Mouse (Mus musculus) cerebellum, postnatal 14 days (tissue): ENCODE results near the gene Rgr.

Experiments
- DNase-seq, 2 experiments: peaks; one replicate each; pipeline ENCODE4 v3.0.0; 2021; ENCODE audit warnings: mixed read lengths in 2 of 2

Gene Rgr

GRCm38 (mm10) chr14:37048914-37049410 lies at the start of gene Rgr:
Gene Rgr (minus strand): TSS chr14:37048964.
- no peak for DNase-seq

- DNase-seq, result peak; percentile 22 to 25
Measured at GRCm38 (mm10) chr14:37097956-37098530, 49.3 kb upstream of the Rgr start, which contains the start of gene Cdhr1. Gene Cdhr1 (minus strand): TSS chr14:37098347.

DNA sequence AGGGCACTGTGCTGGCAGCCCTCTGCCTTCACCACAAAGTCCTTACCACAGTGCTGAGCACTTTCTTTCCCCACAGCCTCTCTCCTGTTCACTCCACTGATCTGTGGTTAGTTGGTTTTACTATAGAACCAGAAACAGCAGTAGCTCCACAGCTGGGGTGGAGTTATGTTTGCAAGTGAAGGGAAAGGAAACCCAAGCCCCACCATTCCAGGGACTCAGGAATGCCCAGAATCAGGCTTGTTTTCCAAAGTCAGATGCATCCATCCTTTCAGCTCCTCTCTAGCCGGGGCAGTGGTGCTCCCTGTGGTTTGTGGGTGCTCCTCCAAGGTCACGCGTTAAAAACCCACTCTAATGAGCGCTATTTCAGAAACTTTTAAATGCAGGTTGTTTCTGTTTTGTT lies 46.8 kb upstream of the Rgr start:
- DNase-seq, result no peak

DNA sequence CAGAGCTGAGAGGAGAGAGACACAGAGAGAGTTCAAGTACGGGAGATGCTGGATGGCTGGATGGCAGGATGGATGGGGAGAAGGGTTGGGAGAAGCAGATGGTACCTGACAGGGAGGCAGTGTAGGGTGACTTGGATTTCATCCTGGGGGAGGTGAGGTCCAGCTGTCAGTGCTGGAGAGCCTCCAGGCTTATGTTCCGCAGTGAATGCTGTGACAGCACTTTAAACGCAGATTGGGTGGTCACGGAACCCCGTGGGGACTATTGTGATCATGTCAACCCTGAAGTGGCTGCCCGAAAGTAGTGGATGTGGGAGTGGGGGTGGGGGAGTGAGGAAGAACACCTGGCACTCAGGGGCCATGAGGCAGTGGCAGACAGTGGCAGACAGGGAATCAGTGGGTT lies 45.7 kb upstream of the Rgr start:
- DNase-seq, result peak; percentile 25

DNA sequence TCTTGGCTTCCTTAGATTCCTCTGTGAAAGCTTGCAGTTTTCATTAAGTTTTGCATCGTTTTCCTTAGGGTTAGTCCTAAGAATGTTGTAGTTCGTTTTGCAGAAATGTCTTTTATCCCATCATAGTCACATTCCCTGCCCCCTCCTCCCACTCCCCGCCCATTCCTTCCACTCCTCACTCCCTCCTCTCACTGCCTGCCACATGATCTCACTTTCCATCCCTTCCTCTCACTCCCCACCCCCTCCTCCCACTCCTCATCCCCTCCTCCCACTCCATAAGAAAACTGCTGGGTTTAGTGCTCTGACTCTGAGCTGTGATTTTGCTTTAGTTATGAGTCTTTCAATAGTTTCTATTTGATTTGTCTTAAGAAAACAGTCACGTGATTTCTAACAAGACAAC lies 35.0 kb upstream of the Rgr start:
- no peak for DNase-seq

- DNase-seq, result no peak
Measured at GRCm38 (mm10) chr14:37080724-37081123, 32.0 kb upstream of the Rgr start.

GRCm38 (mm10) chr14:37068516-37068915 lies 19.8 kb upstream of the Rgr start:
- no peak for DNase-seq

GRCm38 (mm10) chr14:37067629-37068028 lies 18.9 kb upstream of the Rgr start, which contains the start of gene Lrit2:
Gene Lrit2 (plus strand): TSS chr14:37067929.
- DNase-seq, result no peak

- DNase-seq, result no peak
Measured at GRCm38 (mm10) chr14:37066636-37067035, 17.9 kb upstream of the Rgr start.

DNA sequence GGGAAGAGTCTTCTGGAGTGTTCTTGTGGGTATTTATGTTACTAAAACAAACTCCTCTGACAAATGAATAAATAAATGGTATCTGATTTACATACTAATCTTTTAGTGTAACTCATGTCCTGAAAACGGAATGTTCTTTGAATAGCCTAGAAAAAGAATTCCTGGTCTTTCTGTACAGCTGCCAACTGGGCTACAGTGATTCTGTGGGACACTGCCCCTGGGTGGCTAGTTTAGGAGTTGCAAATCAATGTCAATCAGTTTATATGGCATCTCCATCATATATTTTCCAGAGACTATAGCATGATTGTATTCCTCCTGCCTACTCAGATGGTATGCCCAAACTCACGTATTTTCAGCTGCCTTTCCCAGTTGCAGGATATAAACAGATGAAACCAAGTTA lies 16.1 kb upstream of the Rgr start:
- DNase-seq, result peak in 1 of 2 experiments; percentile 12

GRCm38 (mm10) chr14:37034432-37034831 lies 14.3 kb downstream of the Rgr start:
- DNase-seq, result no peak

GRCm38 (mm10) chr14:37033241-37033640 lies 15.5 kb downstream of the Rgr start:
- peak; percentile 90 to 91 for DNase-seq

GRCm38 (mm10) chr14:37032481-37033104 lies 16.2 kb downstream of the Rgr start:
- DNase-seq, result peak; percentile 28 to 43

DNA sequence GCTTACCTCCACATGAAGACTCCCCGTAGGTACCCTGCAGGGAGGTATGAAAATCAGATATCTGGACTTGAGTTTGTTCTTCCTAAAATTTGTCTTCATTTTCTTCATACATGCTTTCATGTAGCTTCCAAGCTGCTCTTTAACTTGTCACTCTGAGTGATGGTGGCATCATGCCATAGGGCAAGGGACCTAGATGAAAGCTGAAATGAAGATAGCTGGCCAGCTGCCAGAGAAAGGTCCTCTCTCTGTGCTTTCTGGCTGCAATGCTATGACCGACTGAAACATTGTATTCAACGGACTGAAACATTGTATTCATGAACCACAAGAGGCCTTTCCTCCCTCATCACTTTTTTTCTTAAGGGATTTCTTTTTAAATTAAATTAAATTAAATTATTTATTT lies 20.2 kb downstream of the Rgr start:
- peak; percentile 59 to 70 for DNase-seq

- DNase-seq, result no peak
Measured at GRCm38 (mm10) chr14:37027951-37028350, 20.8 kb downstream of the Rgr start.

DNA sequence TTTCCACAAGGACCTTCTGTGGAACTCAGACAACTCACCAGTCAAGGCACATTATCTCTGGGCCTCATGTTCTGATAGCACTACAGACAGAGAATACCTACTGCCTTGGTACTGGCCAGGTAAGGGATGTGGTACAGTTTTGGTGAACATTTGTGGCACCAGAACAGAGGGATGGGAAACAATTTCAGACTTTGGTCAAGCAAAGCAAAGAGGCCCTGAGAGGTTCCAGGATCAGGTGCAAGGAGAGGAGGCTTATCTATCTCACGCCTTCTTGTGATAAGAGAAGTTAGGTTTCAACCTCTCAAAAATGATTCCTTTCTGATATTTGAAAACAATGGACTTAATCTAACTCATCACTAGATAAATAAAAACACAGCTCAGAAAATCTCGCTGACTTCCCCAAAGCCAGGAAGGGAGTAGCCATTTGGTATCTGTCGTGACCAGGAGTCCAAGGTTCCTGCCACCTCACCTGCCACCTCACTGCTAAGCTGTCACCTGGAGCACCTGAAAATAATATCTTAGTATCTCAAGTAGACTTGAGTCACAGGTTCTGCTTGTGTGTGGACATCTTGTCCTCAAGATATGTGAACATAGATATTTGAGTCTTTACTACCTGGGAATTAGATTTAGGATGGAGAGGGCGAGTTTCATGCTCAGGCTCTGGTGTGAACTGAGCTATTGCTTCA lies 21.4 kb downstream of the Rgr start:
- DNase-seq, result no peak

- no peak for DNase-seq
Measured at GRCm38 (mm10) chr14:37015894-37016293, 32.9 kb downstream of the Rgr start.

DNA sequence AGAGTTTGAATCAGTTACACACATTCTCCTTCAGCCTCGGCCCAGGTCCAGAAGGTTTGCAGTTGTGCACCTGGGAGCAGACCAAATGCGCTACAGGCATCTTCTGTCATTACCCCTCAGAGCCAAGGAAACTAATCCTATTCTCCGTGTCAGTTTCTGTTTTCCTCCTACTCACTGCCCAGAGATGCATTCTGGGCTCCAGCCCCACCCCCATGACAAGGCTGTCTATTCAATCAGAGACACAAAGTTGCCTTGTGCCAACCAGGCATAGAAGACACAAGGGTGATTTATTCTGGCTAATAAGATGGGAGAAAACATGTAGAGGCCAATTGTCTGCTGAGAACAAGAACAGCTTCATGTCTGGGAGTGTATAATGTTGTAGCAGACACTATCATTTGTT lies 35.1 kb downstream of the Rgr start:
- peak; percentile 54 for DNase-seq

DNA sequence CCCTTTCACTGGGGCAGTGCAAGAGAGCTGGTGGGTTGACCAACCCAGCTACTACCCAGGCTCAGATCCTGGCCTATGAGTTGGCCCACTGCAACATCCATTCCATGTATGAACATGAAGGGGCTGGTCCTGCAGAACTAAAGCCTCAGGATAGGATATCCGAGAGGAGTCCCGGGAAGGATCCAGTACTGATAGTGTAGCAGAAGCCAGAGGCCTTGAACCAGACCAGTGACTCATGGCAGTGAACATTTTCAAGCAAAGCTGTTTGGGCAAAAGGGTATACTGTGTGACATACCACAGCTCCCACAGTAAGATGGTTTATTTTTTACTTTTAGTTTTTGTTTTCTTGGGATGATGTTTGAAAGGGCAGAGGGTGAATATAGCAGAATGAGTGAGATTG lies 39.1 kb downstream of the Rgr start:
- DNase-seq, result no peak

GRCm38 (mm10) chr14:37006489-37006888 lies 42.3 kb downstream of the Rgr start:
- no peak for DNase-seq

DNA sequence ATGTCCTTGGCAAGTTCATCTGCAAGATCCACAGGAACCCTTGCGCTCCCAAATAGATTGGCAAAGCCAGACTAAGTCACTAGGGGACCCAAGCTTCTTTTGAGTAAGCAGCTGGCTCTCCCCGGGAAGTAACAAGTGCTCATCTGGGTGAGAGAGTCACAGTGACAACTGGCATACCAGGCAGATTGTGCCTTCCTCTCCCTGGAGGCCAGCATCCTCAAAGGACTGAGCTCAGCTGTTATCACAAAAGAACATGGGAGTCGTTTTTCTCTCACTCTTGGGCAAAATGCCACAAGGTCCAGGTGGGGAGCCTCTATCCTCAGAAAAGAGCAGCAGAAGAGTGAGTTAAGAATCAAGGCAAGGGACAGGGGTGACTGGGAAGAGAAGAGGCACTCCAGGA lies 42.9 kb downstream of the Rgr start:
- peak; percentile 20 to 22 for DNase-seq

- peak; percentile 13 to 31 for DNase-seq
Measured at GRCm38 (mm10) chr14:37003431-37004095, 45.2 kb downstream of the Rgr start.

GRCm38 (mm10) chr14:37002852-37003251 lies 45.9 kb downstream of the Rgr start:
- DNase-seq, result no peak
